Mouse (Mus musculus) adrenal gland, adult 18-20 months (tissue): ENCODE measurements around the gene Coro2a. TPM values are rescaled to one million over a fixed set of nuclear protein-coding genes. Genes with fewer than 3 reads are reported as not detected.

ENCODE experiments used
- DNase-seq, 2 experiments: peaks; one replicate each; pipeline ENCODE4 v3.0.0; 2021 to 2022; ENCODE audit warnings: low spot score in 2 of 2
- total RNA-seq, 2 experiments: library from RNA; stranded (reverse); gene quantifications; 1 replicate in 1 of 2; 2 replicates in 1 of 2; pipeline ENCODE4 v1.2.3; 2021

Gene Coro2a
- total RNA-seq, 2 experiments from 2014 or later, result 2.1 to 2.6 TPM

DNA sequence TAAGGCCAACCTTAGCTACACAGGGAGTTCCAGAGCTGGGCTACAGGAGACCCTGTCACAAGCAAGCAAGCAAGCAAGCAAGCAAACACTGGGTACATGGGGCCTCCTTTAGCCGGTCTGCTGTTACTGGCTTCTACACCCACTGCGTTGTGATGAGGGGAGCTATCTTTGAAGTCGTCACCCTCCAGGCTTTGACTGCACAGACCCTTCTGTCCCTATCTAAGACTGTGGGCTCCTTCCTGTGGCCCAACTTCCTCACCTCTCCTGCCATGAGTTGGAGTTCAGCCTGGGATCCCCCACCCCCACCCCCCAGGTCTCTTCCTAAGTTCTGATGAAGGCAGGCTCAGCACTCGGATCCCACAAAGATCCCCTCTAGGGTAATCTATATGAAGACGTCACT is 40.0 kb downstream of the Coro2a start:
- DNase-seq, result peak in 1 of 2 experiments; percentile 6

DNA sequence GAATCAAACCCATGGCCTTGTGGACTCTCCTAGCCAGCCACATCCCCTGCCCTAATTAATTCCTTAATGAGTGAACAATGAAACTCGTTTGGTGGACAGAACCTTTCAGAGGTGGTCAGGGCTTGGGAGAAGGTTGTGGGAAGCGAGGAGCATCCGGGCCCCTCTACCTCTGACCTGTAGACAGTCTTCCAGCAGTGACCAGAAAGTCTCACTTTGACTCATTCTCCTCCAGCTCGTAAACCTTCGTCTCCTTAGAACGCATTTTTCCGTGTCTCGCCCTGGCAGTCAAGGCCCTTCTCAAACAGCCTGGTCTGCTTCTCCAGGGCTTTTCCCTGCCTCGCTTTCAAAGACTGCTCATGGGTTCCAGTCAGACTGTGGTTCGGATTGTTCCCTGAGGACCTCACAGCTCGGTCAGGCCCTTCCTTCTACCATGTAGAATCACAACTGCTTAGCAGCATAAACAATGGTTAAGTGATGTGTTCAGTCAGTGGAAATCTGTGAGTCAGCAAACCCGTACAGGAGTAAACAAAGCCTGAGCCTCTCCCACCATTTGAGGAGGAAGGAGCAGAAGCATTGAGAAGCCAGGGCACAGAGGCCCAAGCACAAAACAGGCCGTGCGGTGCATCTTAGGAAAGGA is 41.8 kb downstream of the Coro2a start:
- peak in 1 of 2 experiments; percentile 7 for DNase-seq

DNA sequence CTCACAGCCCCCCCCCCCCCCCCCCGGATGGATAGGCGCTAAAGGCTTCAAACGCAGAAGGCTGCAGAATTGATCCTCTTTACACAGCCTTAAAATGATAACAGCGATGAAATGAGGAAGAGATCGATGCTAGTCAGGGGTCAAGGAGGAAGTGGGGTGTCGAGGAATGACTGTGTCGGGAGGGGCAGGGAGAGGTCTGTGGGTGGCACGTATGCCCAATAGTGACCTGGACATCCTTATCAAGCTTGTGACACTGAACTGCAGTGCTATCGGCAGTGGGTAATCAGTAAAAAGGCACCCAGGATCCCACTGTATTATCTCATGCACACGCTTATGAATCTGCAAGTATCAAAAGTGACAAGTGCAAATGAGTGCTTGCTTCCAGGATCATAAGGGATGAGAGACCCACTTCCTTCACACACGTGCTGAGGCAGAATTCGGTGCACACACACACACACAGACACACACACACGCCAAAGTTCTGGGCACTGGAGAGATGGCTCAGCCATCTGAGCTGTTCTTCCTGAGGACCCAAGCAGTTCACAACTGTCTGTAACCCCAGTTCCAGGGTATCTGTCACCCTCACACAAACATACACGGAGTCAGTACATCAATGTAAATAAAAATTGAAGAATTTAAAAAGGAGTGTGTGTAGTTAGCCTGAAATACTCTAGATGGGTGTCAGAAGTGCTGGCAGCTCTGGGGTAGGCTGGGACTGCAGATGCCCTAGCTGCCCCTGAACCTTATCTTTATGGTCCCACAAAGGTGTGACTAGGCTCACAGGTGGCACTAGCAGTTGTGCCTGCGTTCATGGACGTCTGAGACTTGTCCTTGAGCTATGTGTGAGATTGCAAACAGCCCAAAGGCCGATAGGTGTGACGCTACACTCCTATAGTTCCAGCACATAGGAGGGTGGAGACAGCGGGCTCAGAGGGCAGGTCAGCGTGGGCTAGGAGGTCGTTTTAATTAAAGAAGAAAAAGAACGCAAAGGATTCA is 43.0 kb downstream of the Coro2a start:
- DNase-seq, result peak in 1 of 2 experiments; percentile 10

DNA sequence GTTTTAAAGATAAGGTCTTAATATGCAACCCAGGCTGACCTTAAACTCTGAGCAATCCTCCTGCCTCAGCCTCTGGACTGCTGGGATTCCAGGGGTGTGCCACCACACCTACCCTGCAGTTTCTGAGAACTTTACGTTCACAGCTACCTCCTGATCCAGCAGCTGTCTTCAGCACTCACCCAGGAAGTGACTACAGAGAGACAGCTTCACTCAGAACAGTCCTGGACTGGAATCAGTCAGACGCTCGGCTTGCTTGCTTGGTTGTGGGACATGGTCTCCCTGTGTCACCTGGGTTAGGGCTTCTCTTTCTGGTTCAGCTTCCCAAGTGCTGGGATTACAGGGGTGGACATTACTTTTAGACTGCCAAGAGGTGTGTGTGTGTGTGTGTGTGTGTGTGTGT is 45.1 kb downstream of the Coro2a start:
- no peak for DNase-seq

DNA sequence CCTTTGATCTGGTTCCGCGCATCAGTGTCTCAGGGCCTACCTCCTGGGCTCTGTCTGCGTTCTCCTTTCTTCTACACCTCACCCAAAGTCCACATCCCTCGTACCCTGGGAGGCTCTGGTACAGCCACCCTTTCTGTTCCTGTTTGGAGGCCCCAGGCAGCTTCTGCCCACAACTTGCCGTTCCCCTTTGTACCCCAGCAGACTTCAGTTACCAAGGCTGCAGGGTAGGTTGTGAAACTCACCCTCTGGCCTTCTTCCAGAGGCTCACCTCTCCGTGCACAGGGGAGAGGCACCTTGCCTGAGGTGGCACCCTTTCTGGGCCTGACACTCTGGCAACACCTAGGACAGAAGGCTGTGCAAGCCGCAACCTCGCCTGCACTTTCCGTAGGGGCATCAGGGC is 46.2 kb downstream of the Coro2a start:
- no peak for DNase-seq

DNA sequence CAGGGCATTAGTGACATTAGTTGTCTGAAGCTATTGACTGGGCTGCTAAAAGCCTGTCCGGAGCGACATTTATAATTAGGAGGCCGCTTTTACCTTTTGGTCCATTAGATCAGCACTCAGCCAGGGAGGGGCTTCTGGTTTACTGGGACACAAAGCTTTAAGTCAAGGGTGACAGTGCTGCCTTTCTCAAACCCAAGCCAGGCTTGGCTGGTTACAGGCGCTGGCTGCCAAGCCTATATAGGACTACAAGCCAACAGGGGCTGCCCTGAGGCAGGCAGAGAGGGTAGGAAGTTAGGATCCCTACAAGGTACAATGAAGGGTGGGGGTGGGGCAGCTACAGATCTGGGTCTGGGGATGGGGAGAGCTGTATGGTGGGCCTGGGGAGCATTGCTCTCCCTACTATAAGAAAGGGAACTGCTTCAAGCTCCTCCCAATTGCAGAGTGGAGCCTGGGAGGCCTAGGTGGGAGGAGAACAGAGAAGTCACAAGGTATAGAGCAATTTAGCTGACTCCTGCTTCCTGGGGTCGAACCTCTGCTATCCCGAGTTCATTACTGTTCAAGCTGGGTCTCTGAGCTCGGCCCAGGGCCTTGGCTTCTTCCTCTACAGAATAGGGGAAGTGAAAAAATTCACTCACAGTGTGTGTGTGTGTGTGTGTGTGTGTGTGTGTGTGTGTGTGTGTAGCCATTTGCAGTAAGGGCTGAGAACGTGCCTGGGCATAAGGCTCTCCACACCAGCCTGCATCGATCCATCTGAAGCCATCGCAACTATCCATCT is 47.5 kb downstream of the Coro2a start:
- DNase-seq, result no peak

DNA sequence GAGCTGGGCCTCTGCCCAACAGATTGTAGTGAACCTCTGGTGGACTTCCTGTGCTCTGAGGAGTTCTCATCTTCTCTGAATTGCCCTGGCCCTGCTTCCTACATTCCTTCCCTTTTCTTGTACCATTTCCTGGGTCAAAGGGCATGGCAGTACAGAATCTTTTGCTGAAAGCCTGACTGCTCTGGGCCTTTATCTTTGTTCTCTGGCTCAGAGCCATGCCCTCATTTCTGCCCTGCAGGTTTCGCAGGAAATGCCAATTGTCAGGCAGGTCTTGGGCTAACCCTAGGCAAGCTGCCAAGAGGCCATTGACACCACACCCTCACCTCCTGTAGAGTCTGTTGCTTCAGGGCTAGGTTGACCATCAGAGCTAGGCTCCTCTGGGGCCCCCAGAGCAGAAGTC is 48.1 kb downstream of the Coro2a start:
- DNase-seq, result peak in 1 of 2 experiments; percentile 43

DNA sequence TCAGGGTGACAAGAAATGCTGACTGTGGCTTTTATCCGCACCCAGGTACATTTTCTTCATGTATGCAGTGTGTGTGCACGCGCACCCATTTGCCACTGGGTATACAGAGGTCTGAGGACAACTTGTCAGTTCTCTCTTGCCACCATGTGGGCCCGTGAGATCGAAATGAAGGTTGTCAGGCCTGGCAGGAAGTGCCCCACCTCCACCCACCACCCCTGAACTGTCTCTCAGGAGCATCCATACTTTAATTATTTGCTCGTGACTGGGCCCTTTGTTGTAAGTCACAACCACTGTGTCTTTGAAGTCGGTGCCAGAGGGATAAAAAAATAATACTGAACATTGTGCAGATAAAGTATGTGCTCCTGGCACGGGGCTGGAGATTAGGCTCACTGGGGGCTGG is 51.6 kb downstream of the Coro2a start:
- no peak for DNase-seq

DNA sequence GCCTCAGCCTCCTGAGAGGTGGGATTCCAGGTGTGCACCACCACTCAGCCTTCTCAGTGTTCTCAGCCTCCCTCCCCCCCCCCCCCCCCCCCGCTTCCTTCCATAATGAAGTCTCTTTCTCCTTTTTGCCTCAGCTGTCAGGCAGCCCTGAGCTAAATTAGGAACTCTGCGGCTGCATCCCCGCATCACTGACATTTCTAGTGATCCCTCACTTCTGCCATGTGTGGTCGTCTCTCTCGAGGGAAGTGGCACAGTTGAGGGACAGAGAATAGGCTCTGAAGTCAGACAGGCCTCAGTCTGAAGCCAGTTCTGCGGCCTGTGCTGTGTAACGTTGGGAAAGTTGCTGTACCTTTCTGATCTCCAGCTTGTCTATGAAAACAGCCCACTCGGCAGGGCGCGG is 52.0 kb downstream of the Coro2a start:
- DNase-seq, result no peak

DNA sequence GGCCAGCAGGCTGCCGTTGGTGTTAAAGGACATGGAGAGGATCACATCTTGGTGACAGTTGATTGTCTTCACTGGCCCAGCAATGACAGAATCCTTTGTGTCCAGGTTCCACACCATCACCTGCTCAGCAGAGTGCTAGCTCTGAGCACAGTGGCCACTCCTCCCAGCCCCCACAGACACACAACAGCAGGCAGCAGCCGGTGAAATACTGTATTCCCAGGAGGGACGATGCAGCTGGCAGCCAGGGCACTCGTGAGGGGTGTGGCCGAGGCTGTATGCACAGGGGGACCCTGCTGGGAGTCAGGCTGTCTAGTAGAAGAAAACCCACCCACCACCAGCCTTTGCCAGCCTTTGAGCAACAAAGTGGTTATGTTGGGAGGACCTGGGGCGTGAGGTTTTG is 55.3 kb downstream of the Coro2a start:
- DNase-seq, result no peak

DNA sequence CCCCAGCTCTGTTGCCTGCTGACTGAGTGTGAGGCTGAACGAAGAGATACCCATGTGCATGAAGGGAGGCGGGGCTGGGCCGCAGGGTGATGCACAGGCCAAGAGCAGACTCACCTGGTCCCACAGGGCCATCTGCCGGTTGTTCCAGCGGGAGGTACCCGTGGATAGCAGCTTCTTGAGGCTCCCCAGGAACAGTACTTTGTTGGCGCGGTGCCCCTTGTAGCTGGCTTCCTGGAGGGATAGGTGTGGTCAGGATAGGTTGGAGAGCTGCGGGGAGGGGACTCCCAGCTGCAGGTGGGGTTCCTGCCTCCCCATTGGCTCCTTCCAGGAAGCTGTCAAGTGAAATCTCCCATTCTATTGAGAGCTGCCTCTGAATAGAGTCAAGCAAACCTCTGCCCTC is 56.5 kb downstream of the Coro2a start:
- DNase-seq, result no peak

DNA sequence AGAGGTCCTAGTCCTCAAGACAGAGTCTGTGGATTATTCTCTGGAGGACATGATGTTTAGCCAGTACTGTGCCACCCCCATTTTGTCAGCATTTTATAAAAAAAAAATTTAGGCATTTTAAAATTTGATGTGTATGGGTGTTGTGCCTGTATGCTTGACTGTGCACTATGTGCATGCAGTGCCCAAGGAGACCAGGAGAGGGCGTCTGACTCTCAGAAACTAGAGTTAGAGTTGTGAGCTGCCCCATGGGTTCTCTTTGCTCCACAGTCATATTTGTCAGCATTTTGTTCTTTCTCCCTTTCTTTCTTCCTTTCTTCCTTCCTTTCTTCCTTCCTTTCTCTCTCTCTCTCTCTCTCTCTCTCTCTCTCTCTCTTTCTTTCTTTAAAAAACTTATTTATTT is 57.7 kb downstream of the Coro2a start:
- no peak for DNase-seq

DNA sequence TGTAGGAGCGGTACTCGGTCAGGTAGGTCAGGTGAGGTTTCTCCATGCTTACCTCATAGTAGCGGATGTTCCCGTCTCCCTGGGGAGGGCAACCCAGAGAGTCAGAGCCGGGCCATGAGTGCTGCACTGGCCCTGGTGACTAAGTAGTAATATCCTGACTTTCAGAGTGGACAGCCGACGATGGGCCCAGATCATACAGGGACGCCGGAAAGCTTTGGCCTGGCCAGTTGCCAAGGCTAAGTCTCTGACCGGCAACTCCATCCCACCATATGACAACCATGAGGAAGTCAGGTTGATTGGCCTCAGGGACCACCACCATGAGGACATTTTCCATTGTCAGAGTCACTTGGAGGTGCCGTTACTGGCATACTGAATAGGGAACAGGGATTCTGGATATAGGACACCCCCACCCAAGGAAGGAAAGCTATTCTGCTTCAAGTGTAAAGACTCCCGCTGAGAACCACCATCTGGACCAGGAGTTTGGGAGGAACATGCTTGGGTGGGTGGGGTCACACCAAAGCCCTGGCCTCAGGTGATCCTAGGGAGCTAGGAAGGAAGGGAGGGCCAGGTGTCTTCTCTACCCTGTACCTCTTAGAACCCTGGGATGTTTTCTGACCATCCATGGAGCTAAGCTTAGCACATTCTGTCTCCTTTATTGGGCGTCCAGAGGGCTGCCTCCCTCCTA is 58.5 kb downstream of the Coro2a start:
- DNase-seq, result no peak

DNA sequence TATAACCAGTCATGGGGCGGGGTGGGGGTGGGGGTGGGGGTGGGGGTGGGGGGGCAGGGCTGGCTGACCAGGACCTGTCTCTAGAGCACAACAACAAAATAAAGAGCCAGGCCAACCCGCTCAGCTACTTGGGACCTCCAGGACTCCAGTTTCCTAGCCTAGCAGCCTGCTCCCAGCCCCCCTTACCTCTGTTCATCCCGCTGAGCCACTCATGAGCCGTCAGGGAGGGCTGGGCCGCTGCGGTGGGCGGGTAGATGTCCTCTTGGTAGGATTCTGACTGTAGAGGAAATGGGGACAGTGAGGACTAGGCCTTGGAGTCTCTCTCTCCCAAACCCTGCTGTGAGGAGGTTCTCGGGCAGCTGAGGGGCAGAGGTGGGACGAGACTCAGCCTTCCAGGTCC is 60.3 kb downstream of the Coro2a start:
- no peak for DNase-seq

DNA sequence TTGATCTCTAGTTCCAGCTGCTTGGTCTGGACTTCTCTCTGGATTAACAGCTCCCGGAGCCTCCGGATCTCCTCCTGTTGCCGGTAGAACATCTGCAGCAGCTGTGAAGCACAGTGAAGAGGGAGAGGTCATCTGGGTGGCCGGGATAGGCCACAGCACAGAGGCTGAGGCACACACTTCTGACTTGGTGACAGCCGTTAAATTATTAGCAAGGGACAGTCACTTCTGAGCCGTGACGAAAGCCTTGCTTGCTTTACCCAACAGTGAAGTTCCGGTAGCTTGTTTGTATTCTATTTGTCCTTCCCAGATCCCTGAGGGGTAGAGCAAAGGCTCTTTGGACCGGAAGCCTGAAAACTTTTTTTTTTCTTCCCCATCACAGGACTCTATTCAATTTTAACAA is 62.8 kb downstream of the Coro2a start:
- DNase-seq, result no peak

DNA sequence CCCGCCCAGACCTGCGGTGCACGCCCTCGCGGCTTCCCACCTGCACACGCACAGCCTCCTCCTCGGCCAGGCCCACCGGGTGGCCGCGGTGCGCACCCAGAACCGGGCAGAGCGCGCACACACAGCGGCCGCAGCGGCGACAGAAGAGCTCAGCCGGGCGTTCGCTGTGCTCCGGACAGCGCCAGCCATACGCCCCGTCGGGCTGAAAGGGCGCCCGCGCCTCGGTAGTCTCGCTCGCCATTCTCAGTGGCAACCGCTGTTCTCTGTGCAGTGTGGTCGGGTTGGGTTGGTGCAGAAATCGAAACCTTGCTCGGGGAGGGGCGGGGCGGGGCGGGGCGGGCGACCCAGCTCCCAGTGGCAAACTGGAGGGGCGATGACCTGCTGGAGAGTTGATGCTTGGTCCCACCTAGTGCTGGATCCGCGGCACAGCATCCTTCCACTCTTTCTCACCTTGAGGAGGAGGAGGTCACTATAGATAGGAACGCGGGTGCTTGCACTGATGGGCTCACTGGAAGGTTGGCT is 66.1 kb downstream of the Coro2a start, which contains the start of gene Trim14:
TSS of gene Trim14 (minus strand) at position 302 of the 522 bp plus-strand sequence.
- peak; percentile 23 to 48 for DNase-seq

DNA sequence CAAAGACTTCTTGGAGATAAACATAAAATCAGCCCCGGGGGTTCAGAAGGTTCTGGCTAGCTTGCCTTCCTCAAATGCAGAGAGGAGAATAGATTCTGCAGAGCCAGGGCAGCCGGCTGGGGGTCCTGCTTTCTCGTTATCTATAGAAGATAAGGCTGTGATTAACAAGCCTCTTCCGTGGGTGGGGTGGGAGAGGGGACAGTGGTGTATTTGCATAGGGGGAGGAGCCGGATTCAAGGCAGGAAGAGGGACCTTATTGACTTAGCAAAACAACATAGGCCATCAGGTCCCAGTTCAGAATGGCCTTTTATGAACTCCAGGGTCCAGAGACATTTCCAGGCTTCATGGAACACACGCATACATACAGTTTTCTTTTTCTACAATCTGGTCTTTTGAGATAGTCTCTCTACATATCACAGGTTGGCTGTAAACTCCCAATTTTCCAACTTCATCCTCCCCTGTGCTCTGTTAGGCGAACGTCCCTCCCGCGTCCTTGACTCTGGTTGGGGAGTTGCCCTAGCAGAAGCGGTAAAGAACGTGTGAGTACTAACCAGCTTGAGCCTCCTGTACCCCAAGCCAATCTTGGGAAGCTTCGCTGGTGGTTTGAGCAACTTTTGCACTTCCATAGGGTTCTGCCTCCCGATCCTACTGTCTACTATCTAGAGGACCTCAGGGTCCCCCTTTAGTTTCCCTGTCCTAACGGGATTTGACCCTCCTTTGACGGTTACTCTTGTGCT is 66.7 kb downstream of the Coro2a start:
- DNase-seq, result no peak

DNA sequence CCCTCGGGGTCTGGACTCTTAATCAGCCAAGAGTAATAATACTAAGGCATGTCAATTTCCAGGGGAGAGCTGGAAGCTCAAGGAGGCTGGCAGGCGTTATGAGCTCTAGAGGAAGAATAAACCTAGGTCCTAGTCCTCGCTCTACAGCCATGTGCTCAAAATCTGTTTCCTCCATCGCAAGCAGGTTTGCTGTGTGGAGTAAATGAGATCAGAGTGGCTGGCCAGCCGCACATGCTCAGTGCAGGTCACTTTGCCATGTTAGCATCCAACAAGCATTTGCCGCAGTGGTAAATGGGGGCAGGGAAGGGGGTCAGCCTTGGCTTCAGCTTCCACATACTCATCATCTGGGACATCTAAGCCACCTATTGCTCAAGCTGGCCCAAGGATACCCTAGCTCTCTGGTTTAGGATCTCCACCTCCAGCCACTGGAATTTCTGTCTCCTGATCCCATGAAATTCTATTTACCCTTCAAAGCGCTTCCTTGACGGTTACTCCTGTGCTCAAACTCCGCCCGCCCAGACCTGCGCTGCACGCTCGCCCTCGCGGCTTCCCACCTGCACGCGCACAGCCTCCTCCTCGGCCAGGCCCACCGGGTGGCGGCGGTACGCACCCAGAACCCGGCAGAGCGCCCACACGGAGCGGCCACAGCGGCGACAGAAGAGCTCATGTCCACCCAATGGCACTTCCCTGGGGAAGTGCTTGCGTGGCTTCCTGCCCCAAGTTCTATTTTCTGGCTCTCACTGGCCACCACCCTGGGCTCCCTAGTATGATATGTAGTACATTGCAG is 67.9 kb downstream of the Coro2a start:
- DNase-seq, result no peak

DNA sequence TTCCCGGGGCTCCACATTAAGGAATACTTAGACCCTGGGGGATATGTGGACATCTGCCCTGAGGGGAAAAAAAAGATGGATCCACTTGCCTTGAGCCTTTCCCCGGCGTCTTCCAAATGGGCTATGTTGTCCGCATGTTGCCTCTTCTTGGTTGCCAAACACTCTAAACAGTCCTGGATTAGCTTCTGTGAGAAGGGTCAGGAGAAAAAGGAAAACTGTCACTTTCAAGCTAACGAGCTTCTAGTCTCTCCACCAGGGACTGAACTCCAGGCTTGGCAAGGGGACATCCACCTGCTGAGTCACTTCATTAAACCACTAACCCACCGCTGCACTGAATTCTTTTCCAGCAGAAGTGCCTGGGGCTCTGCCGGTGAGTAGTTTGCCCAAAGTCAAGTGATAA is 69.1 kb downstream of the Coro2a start:
- DNase-seq, result no peak
